28 mouse cellular contexts compared by ENCODE assay signal in genomic region chr6:139325226-139325625, GRCm38 (mm10).
"Had no signal": no experiment of that assay in that cellular context is flagged by ENCODE, and none has a peak within 500 bp of the region (broad histone marks: within the 10 kb centered on the region; RNA-seq: fewer than 3 reads in every experiment).

No protein-coding gene starts in this region.

- H3K36me3 ChIP-seq: embryonic facial prominence, embryonic 10.5 days; embryonic facial prominence, embryonic 12.5 days; embryonic facial prominence, embryonic 13.5 days; embryonic facial prominence, embryonic 15.5 days; forebrain, embryonic 10.5 days; forebrain, embryonic 12.5 days; forebrain, embryonic 15.5 days; heart, embryonic 10.5 days had no signal

- H3K4me2 ChIP-seq: embryonic facial prominence, embryonic 12.5 days; embryonic facial prominence, embryonic 13.5 days; embryonic facial prominence, embryonic 15.5 days; forebrain, embryonic 12.5 days; forebrain, embryonic 15.5 days; heart, embryonic 11.5 days had no signal

- H3K4me1 ChIP-seq: embryonic facial prominence, embryonic 12.5 days; embryonic facial prominence, embryonic 13.5 days; embryonic facial prominence, embryonic 15.5 days; forebrain, embryonic 12.5 days; forebrain, embryonic 15.5 days; heart, embryonic 10.5 days had no signal

- H3K9me3 ChIP-seq: embryonic facial prominence, embryonic 10.5 days; embryonic facial prominence, embryonic 12.5 days; embryonic facial prominence, embryonic 13.5 days; embryonic facial prominence, embryonic 15.5 days; forebrain, embryonic 10.5 days; forebrain, embryonic 12.5 days; forebrain, embryonic 15.5 days; heart, embryonic 10.5 days had no signal

- H3K27me3 ChIP-seq: embryonic facial prominence, embryonic 12.5 days; embryonic facial prominence, embryonic 13.5 days; embryonic facial prominence, embryonic 15.5 days; forebrain, embryonic 12.5 days; forebrain, embryonic 15.5 days had no signal

- ATAC-seq: forebrain, embryonic 14.5 days; forebrain, embryonic 15.5 days; forebrain, embryonic 16.5 days had no signal

- DNase-seq: cerebellum, adult 2 months; cerebellum, adult 8-10 months; cerebellum, adult 9-10 months; cerebellum, adult 9-11 months; cerebellum, postnatal 10 days; cerebellum, postnatal 14 days; cerebellum, postnatal 25 days; cerebellum, postnatal 36 days; gastrocnemius, adult 2 months; gastrocnemius, postnatal 10 days; gastrocnemius, postnatal 14 days; gastrocnemius, postnatal 25 days; gastrocnemius, postnatal 36 days; heart, adult 11 months; heart, adult 18-20 months; heart, adult 2 months had no signal

- H3K4me3 ChIP-seq: embryonic facial prominence, embryonic 10.5 days; embryonic facial prominence, embryonic 12.5 days; embryonic facial prominence, embryonic 13.5 days; embryonic facial prominence, embryonic 15.5 days; erythroblast, embryonic 14.5 days; forebrain, embryonic 10.5 days; forebrain, embryonic 12.5 days; forebrain, embryonic 15.5 days; gastrocnemius, adult 2 months; heart, adult 2 months; heart, embryonic 10.5 days had no signal

- H3K27ac ChIP-seq: embryonic facial prominence, embryonic 10.5 days; embryonic facial prominence, embryonic 12.5 days; embryonic facial prominence, embryonic 13.5 days; embryonic facial prominence, embryonic 15.5 days; forebrain, embryonic 10.5 days; forebrain, embryonic 12.5 days; forebrain, embryonic 15.5 days; gastrocnemius, adult 2 months; heart, adult 2 months; heart, embryonic 10.5 days had no signal

- H3K9ac ChIP-seq: embryonic facial prominence, embryonic 12.5 days; embryonic facial prominence, embryonic 13.5 days; embryonic facial prominence, embryonic 15.5 days; forebrain, embryonic 12.5 days; forebrain, embryonic 15.5 days had no signal
